Mouse (Mus musculus) adrenal gland, postnatal 4 days (tissue): ENCODE measurements at regions not wholly inside any gene's neighbourhood (a gene's known extent, or its start where the extent isn't known, plus 50 kb on each side); places are given as distances from the start of the nearest gene placed in this dataset.

ENCODE experiments used
- DNase-seq, 2 experiments: peaks; one replicate each; pipeline ENCODE4 v3.0.0; 2021 to 2022; ENCODE audit warnings: low spot score in 2 of 2, mixed read lengths in 2 of 2

GRCm38 (mm10) chr14:24618226-24619038 is 131.5 kb downstream of the Rps24 start:
- DNase-seq = no peak

GRCm38 (mm10) chr14:24631994-24632393 is 145.1 kb downstream of the Rps24 start:
- no peak for DNase-seq

GRCm38 (mm10) chr14:24641853-24642252 is 154.9 kb downstream of the Rps24 start:
- DNase-seq = no peak

GRCm38 (mm10) chr14:24644117-24644808 is 157.3 kb downstream of the Rps24 start:
- no peak for DNase-seq

- no peak for DNase-seq
Measured at GRCm38 (mm10) chr14:24646239-24646848, 159.4 kb downstream of the Rps24 start.

- no peak for DNase-seq
Measured at GRCm38 (mm10) chr14:24647722-24648121, 160.8 kb downstream of the Rps24 start.

- DNase-seq = no peak
Measured at GRCm38 (mm10) chr14:24650195-24650901, 163.4 kb downstream of the Rps24 start.

- no peak for DNase-seq
Measured at GRCm38 (mm10) chr14:24650902-24651270, 164.0 kb downstream of the Rps24 start.

GRCm38 (mm10) chr14:24652591-24652990 is 165.7 kb downstream of the Rps24 start:
- no peak for DNase-seq

- no peak for DNase-seq
Measured at GRCm38 (mm10) chr14:24655580-24655979, 168.7 kb downstream of the Rps24 start.

GRCm38 (mm10) chr14:24661797-24662196 is 174.9 kb downstream of the Rps24 start:
- no peak for DNase-seq

- no peak for DNase-seq
Measured at GRCm38 (mm10) chr14:24665210-24665609, 178.3 kb downstream of the Rps24 start.
